Mouse (Mus musculus): ENCODE measurements around the gene Slc25a34.

GRCm38 (mm10) chr4:141583919-141584318, 39.7 kb downstream of the Slc25a34 start:
- TF ChIP-seq CTCF (IDR thresholded peaks at IDR 0.05; ENCODE audit: insufficient read depth, low read length) (no peak), POLR2A (IDR thresholded peaks at IDR 0.05; ENCODE audit: borderline replicate concordance, extremely low read depth, low read depth, low read length) (no peak)
